Mouse (Mus musculus) left cerebral cortex, postnatal 14 days (tissue): ENCODE results near the gene Ccnf. TPM values are rescaled to one million over a fixed set of nuclear protein-coding genes. Genes with fewer than 3 reads are reported as not detected.

ENCODE experiments used
- DNase-seq, 2 experiments: peaks; one replicate each; pipeline ENCODE4 v3.0.0; 2021 to 2022; ENCODE audit warnings: low spot score in 2 of 2, mixed read lengths in 1 of 2
- intact Hi-C: fragments of 180-260 bp; cut with DNase I; formaldehyde crosslinking; loops from one replicate; pipeline ENCODE4 v1.15.1; 2025
- long read RNA-seq, 2 experiments: library from polyadenylated mRNA; stranded (forward); transcript quantifications; one replicate each; pipeline ENCODE4 v2.0.0; 2021
- total RNA-seq, 2 experiments: library from RNA; stranded (reverse); gene quantifications; 2 replicates each; pipeline ENCODE4 v1.2.3; 2021

Ccnf gene
- 1 to 10 TPM; 6.2 to 6.7 TPM for total RNA-seq
- long read RNA-seq, experiment 1, full-length matches to known transcripts = 6 of 7 reads
- long read RNA-seq, experiment 1, partial matches to known transcripts = 1 of 7 reads
- long read RNA-seq, experiment 1, other reads (novel, unspliced or antisense) = 0 of 7 reads
- long read RNA-seq, experiment 2, full-length matches to known transcripts = 3 of 8 reads
- long read RNA-seq, experiment 2, partial matches to known transcripts = 4 of 8 reads
- long read RNA-seq, experiment 2, other reads (novel, unspliced or antisense) = 1 of 8 reads

DNA sequence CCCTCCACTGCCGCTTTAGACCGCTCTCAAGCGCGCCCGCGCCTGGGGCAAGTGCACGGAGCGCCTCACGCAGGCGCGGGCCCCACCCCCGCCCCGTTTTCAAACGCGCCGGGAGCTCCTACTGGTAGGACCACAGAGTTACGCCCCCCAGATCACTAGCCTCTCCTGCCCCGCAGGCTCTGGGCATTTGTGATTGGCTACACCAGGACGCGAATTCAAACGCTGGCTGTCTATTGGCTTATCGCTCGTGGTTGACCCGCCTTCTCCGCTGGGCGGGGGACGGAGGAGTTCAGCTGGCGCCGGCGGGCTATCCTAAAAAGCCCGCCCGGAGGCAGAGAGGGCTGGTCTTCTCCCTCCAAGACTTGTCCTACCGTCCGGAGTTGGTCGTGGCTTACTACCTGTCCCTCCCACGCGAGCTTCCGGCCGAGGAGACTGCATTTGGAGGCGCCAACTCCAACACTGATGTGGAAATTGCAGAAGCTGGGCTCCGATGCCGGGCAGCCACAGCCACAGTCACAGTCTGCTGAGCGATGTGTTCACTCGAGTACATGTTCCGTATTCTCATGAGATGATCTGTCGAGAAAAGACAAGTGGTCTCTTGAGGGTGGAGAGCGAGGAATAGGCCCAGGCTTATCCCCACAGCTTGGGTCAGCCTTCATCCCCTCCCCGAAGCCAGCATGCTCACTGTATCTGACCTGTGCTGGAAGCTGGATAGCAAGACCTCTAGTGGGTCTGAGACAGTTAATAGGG, at the start of gene Ccnf:
Gene Ccnf, minus strand, starts transcription at position 165 of the 750 bp plus-strand sequence.
- intact Hi-C loops = no loop called here

GRCm38 (mm10) chr17:24300651-24301050, 49.4 kb upstream of the Ccnf start:
- no peak for DNase-seq
- intact Hi-C loops = loop anchor here (5.0 kb wide), 1 partner anchor 42 kb away; no protein-coding TSS in a partner anchor

More for the DNA sequence above, at the start of gene Ccnf:
- peak; percentile 97 to 98 for DNase-seq

DNA sequence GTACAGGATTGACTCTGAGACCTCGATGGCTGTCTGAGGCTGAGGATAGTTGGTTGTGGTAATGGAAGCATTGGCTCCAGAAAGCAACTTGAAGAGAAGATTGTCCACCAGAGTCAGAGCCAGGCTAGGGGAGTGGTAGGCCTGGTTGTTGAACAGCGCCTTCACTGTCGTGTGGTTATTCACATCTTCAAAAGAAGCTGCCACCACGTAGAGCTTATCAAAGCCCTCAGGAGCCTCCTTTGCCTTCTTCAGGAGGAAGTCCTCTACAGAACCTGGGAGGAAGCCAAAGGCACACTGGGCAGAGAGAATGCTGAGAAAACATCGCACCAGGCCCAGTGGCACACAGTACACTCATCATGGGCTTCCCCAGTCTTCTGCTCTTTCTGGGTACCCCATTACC, 38.1 kb upstream of the Ccnf start:
- DNase-seq = no peak
- intact Hi-C loops = no loop called here

DNA sequence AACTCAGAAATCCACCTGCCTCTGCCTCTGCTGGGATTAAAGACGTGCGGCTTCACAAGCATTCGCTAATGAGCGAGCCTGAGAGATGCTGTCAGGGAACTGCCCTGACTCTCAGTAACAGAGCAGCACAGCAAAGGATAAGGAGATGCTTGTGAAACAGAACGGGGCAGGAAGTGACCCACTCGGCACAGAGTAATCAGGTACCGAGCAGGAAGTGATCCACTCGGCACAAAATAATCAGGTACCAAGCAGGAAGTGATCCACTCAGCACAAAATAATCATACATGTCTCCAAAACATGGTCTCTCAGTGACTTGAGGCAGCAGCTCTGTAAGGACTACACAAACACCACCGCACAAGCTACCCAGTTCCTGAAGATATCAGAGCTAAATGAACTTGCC, 37.2 kb upstream of the Ccnf start:
- no peak for DNase-seq
- intact Hi-C loops = no loop called here

GRCm38 (mm10) chr17:24285680-24286079, 34.4 kb upstream of the Ccnf start:
- DNase-seq = no peak
- intact Hi-C loops = no loop called here

GRCm38 (mm10) chr17:24283266-24283818, 32.1 kb upstream of the Ccnf start:
- DNase-seq = peak in 1 of 2 experiments; percentile 3
- intact Hi-C loops = no loop called here

- DNase-seq = peak in 1 of 2 experiments; percentile 5
- intact Hi-C loops = no loop called here
Measured at GRCm38 (mm10) chr17:24282637-24283036, 31.4 kb upstream of the Ccnf start.

DNA sequence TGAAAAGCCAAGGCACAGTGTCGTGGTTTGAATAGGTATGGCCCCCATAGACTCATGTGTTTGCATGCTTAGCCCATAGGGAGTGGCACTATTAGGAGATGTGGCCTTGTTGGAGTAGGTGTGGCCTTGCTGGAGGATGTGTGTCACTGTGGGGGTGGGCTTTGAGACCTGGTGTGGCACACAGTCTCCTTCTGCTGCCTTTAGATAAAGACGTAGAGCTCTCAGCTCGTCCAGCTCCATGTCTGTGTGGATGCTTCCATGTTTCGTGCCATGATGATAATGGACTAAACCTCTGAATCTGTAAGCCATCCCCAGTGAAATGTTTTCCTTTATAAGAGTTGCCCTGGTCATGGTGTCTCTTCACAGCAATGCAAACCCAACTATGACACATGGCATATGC, 28.6 kb upstream of the Ccnf start:
- no peak for DNase-seq
- intact Hi-C loops = no loop called here

DNA sequence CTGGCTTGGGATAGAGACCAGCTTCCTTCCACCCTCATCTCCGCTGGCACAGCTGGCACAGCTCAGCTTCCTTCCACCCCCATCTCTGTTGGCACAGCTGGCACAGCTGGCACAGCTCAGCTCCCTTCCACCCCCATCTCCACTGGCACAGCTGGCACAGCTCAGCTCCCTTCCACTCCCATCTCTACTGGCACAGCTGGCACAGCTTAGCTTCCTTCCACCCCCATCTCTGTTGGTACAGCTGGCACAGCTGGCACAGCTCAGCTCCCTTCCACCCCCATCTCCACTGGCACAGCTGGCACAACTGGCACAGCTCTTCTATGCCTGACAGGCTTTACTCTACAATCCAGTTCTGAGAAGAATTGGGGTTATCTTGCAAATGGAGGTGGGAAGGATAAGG, 15.8 kb upstream of the Ccnf start:
- intact Hi-C loops = no loop called here
- DNase-seq = no peak

DNA sequence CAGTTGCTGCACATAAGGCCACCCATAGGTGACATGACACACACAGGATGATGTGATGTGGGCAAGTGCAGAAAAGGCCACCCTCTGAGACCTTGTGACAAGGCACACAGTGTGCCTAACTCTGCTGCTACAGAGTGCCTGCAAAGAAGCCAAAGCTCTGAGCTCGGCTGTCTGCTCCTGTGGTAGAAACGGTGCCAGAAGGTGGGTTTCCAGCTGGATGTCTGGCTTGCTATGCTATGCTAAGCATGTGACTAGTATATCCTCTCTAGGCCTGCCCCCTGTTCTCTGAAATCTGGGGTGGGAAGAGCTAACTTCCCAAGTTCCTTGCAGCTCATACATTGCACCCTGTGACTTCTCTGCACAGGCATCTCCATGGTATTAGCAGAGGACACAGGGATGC, 13.5 kb upstream of the Ccnf start:
- DNase-seq = peak in 1 of 2 experiments; percentile 25
- intact Hi-C loops = no loop called here

DNA sequence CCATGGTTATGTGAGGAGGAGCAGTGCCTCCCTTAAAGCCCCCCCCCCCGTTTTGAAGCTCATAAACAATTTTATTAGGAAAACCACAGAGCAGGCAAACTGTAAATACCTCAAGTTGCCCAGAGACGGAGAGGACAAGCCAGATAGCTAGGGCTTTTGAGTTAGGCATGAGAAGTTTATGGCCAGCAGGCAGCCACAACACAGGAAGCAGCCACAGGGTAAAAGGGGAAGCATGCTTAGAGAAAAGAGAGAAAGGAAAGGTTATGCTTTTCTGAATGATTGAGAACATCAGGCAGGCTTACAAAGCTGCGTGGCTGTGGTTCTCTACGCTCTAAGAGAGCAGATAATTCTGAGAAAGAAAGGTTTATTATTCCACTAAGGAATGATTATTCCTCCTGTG, 9.2 kb upstream of the Ccnf start:
- no peak for DNase-seq
- intact Hi-C loops = no loop called here

GRCm38 (mm10) chr17:24259702-24260101, 8.4 kb upstream of the Ccnf start:
- no peak for DNase-seq
- intact Hi-C loops = no loop called here

DNA sequence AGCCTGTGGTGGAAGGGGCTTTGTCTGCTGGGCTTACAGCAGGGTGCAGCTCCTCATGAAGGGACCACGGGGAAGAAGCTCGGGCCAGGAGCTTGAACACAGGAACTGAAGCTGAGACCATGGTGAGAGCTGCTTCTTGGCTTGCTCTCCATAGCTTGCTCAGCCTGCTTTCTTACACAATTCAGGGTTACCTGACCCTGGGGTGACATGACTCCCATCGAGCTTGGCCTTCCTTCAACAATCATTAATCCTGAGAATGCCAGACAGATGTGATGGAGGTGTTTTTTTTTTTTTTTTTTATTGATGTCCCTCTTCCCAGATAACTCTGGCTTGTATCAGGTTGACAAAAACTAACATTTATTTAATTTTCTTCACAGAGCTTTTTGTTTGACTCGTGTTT, 7.7 kb upstream of the Ccnf start:
- intact Hi-C loops = no loop called here
- DNase-seq = no peak

- no peak for DNase-seq
- intact Hi-C loops = no loop called here
Measured at GRCm38 (mm10) chr17:24252329-24252728, 1.0 kb upstream of the Ccnf start.

DNA sequence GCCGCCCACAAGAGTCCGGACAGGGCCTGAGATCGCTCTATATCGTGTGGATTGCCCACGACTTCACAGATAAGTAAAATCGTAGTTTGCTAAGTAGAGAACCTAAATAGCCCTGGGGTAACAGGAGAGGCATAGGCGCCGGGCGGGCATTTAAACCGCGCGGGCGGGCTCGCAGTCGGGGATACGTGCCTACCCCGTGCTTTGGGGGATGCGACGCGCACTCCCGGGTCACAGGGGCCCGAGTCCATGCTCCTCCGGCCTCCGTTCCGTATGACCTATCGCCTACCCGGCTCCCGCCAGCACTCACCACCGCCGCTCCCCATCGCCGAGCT, 330 bp downstream of the Ccnf start:
- intact Hi-C loops = no loop called here
- DNase-seq = no peak

DNA sequence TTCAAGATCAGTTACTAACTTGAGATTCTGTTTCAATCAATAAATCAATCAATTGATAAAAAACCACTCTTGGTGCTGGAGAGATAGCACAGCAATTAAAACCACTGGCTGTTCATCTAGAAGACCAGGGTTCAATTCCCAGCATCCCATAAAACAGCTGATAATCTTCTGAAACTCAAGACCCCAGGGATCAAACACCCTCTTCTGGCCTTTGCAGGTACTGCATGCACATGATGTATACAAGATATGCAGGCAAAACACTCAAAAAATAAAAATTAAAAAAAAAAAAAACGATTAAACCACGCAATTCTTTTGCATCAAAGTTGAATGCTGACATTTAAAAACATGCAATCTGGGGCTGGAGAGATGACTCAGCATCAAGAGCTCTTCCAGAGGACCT, 2.6 kb downstream of the Ccnf start:
- DNase-seq = no peak
- intact Hi-C loops = no loop called here

GRCm38 (mm10) chr17:24244061-24244460, 7.2 kb downstream of the Ccnf start:
- DNase-seq = no peak
- intact Hi-C loops = no loop called here

GRCm38 (mm10) chr17:24243311-24243969, 7.8 kb downstream of the Ccnf start:
- intact Hi-C loops = no loop called here
- peak; percentile 39 to 62 for DNase-seq

- intact Hi-C loops = no loop called here
- DNase-seq = no peak
Measured at GRCm38 (mm10) chr17:24236921-24237320, 14.4 kb downstream of the Ccnf start.

DNA sequence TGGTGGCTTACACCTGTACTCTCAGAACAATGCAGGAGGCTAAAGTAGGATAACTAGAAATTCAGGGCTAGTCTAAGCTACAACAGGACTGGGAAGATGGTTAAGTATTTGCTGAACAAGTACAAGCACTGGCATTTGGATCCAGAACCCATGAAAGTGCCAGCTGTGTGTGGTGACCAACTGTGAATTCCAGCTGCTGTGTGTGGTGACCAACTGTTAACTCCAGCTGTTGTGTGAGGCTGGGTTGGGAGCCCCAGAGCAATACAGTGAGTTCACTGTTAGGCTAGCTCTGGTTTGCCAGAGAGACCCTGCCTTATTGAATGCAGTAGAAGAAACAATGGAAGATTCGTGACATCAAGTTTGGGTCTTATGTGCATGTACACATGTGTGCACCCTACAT, 14.8 kb downstream of the Ccnf start:
- intact Hi-C loops = no loop called here
- DNase-seq = no peak
